Mouse (Mus musculus): ENCODE data around the gene Rhox3g. TPM values are rescaled to one million over a fixed set of nuclear protein-coding genes. Genes with fewer than 3 reads are reported as not detected.
"Not testable (repeated sequence)": the region's sequence is repeated elsewhere in the genome, so short reads cannot be mapped to it uniquely, and the experiment has no call there.

Gene Rhox3g
- not detected in 2 replicates for polyA plus RNA-seq (2016; fragmentation: Nextera tagmentation; extraction: Ambion mirVana)

DNA sequence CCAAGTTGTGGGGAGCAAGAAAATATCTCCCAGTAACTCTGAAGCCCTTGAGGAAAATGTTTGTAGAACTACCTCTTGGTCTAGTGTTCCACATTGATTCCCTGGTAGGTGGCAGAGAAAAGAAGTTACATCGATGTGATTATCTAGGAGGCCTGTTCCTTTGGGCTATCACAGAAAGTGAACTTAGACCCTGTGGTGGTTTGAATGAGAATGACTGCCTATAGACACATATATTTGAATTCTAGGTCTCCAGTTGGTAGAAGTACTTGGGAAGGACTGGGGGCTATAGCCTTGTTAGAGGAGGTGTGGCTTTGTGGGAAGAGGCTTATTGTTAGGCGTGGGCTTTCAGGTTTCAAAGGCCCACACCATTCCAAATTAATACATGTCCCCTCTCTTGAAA, at the start of gene Rhox3g:
TSS of gene Rhox3g (minus strand) at position 101 of the 400 bp plus-strand sequence.
- not testable (repeated sequence) for H3K27me3 ChIP-seq (ENCODE audit: insufficient read depth, poor library complexity, severe bottlenecking); DNase-seq (ENCODE audit: low spot score); H3K4me3 ChIP-seq; H3K4me1 ChIP-seq; H3K27ac ChIP-seq; H3K36me3 ChIP-seq; H3K9me3 ChIP-seq
- 87% methylated on average over 2 of the region's 2 CpGs for WGBS

GRCm38 (mm10) chrX:37673177-37673576, 44.8 kb upstream of the Rhox3g start, which contains the start of gene Rhox2h:
Rhox2h (minus strand) TSS chrX:37673277.
- whole genome bisulfite sequencing, result 79% methylated on average over 8 of the region's 8 CpGs
- not testable (repeated sequence) for H3K4me1 ChIP-seq; H3K27ac ChIP-seq; H3K36me3 ChIP-seq; DNase-seq (ENCODE audit: low spot score); H3K9me3 ChIP-seq; H3K27me3 ChIP-seq (ENCODE audit: insufficient read depth, poor library complexity, severe bottlenecking); H3K4me3 ChIP-seq

- H3K4me1 ChIP-seq, result not testable (repeated sequence)
- WGBS, result 86% methylated on average over 1 of the region's 3 CpGs
These were observed 40.3 kb upstream of the Rhox3g start, which contains the start of gene Rhox3h for GRCm38 (mm10) chrX:37668664-37669063. Rhox3h (minus strand) TSS chrX:37668764.

GRCm38 (mm10) chrX:37651227-37651626, 22.8 kb upstream of the Rhox3g start, which contains the start of gene Rhox4g:
Rhox4g (minus strand) TSS chrX:37651327.
- WGBS, result 82% methylated on average over 17 of the region's 20 CpGs
- not testable (repeated sequence) for H3K36me3 ChIP-seq; H3K9me3 ChIP-seq; DNase-seq (ENCODE audit: low spot score); H3K27ac ChIP-seq; H3K4me1 ChIP-seq; H3K4me3 ChIP-seq; H3K27me3 ChIP-seq (ENCODE audit: insufficient read depth, poor library complexity, severe bottlenecking)

More at GRCm38 (mm10) chrX:37668664-37669063, 40.3 kb upstream of the Rhox3g start, which contains the start of gene Rhox3h:
- H3K36me3 ChIP-seq; H3K27me3 ChIP-seq (ENCODE audit: insufficient read depth, poor library complexity, severe bottlenecking); DNase-seq (ENCODE audit: low spot score); H3K9me3 ChIP-seq; H3K27ac ChIP-seq; H3K4me3 ChIP-seq: not testable (repeated sequence)

DNA sequence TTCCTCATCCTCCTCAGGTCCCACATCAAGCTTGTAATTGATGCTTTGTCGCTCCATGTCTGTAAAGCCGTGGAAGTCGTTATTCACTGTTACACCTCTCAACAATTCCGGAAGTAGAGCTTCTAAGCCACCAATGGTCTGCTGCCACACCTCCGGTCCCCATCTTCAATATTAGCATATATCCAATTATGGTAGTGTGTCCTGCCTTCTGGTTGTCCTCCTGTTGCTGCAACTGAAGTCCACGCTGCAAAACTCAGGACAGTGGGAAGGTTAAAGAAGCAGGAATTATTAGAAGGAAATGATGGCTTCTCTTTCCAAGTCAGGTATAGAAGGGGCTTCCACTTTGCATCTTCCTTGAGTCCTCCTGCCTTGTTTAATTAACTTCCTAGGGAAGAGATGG, 15.0 kb upstream of the Rhox3g start, which contains the start of gene Rhox2g:
TSS of gene Rhox2g (minus strand) at position 101 of the 400 bp plus-strand sequence.
- H3K27me3 ChIP-seq (ENCODE audit: insufficient read depth, poor library complexity, severe bottlenecking); H3K9me3 ChIP-seq; H3K4me3 ChIP-seq; H3K4me1 ChIP-seq; H3K36me3 ChIP-seq; DNase-seq (ENCODE audit: low spot score); H3K27ac ChIP-seq: not testable (repeated sequence)
- 92% methylated on average over 6 of the region's 6 CpGs for WGBS

DNA sequence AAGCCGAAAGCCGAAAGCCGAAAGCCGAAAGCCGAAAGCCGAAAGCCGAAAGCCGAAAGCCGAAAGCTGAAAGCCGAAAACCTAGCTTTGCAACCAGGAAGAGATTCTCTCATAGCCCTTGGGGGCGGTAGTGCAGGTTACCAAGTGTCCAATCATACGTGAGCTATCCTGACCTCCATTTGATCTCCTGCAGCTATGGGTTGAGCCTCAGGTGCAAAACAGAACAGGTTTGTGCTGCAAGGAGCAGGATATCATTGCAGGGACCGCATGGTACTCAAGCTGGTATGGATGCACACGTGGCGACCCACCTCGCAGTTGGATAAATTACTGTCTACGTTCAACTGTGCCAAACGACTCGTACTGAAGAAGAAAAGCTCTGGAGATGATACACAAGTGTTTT, 20.8 kb downstream of the Rhox3g start, which contains the start of gene Rhox4f:
TSS of gene Rhox4f (minus strand) at position 101 of the 400 bp plus-strand sequence.
- WGBS, result 94% methylated on average over 16 of the region's 19 CpGs
- H3K4me3 ChIP-seq; H3K27me3 ChIP-seq (ENCODE audit: insufficient read depth, poor library complexity, severe bottlenecking); DNase-seq (ENCODE audit: low spot score); H3K4me1 ChIP-seq; H3K36me3 ChIP-seq; H3K27ac ChIP-seq; H3K9me3 ChIP-seq: not testable (repeated sequence)

GRCm38 (mm10) chrX:37580692-37581091, 47.7 kb downstream of the Rhox3g start, which contains the start of gene Rhox3f:
Rhox3f (plus strand) TSS chrX:37580992.
- DNase-seq (ENCODE audit: low spot score); H3K9me3 ChIP-seq; H3K4me3 ChIP-seq; H3K27ac ChIP-seq; H3K36me3 ChIP-seq; H3K4me1 ChIP-seq; H3K27me3 ChIP-seq (ENCODE audit: insufficient read depth, poor library complexity, severe bottlenecking): not testable (repeated sequence)

Other genes starting within 250 kb of the Rhox3g start
- not detected in 2 replicates for gene Rhox3a2, start 248.6 kb downstream of the Rhox3g start, polyA plus RNA-seq (2016; fragmentation: Nextera tagmentation; extraction: Ambion mirVana)
- gene Rhox4a2, start 237.8 kb downstream of the Rhox3g start, polyA plus RNA-seq (2016; fragmentation: Nextera tagmentation; extraction: Ambion mirVana), result 0.75 TPM in 1 of 2 replicates, not detected in the other
- not detected in 2 replicates for gene Rhox2b, start 216.5 kb downstream of the Rhox3g start, polyA plus RNA-seq (2016; fragmentation: Nextera tagmentation; extraction: Ambion mirVana)
- 0.42 and 0.63 TPM in 2 replicates for gene Rhox4b, start 196.1 kb downstream of the Rhox3g start, polyA plus RNA-seq (2016; fragmentation: Nextera tagmentation; extraction: Ambion mirVana)
- gene Rhox2c, start 174.9 kb downstream of the Rhox3g start, polyA plus RNA-seq (2016; fragmentation: Nextera tagmentation; extraction: Ambion mirVana), result not detected in 2 replicates
- gene Rhox3c, start 170.0 kb downstream of the Rhox3g start, polyA plus RNA-seq (2016; fragmentation: Nextera tagmentation; extraction: Ambion mirVana), result not detected in 2 replicates
- not detected in 2 replicates for gene Rhox4c, start 148.3 kb downstream of the Rhox3g start, polyA plus RNA-seq (2016; fragmentation: Nextera tagmentation; extraction: Ambion mirVana)
- not detected in 2 replicates for gene Rhox2d, start 135.2 kb downstream of the Rhox3g start, polyA plus RNA-seq (2016; fragmentation: Nextera tagmentation; extraction: Ambion mirVana)
- gene Rhox4d, start 114.3 kb downstream of the Rhox3g start, polyA plus RNA-seq (2016; fragmentation: Nextera tagmentation; extraction: Ambion mirVana), result 0.10 TPM in 1 of 2 replicates, not detected in the other
- not detected in 2 replicates for gene Rhox2e, start 98.2 kb downstream of the Rhox3g start, polyA plus RNA-seq (2016; fragmentation: Nextera tagmentation; extraction: Ambion mirVana)
- gene Rhox3e, start 86.6 kb downstream of the Rhox3g start, polyA plus RNA-seq (2016; fragmentation: Nextera tagmentation; extraction: Ambion mirVana), result not detected in 2 replicates
- gene Rhox4e, start 71.2 kb downstream of the Rhox3g start, polyA plus RNA-seq (2016; fragmentation: Nextera tagmentation; extraction: Ambion mirVana), result 0.60 TPM in 1 of 2 replicates, not detected in the other
- gene Rhox2f, start 57.2 kb downstream of the Rhox3g start, polyA plus RNA-seq (2016; fragmentation: Nextera tagmentation; extraction: Ambion mirVana), result not detected in 2 replicates
- not detected in 2 replicates for gene Rhox3f, start 47.6 kb downstream of the Rhox3g start, polyA plus RNA-seq (2016; fragmentation: Nextera tagmentation; extraction: Ambion mirVana)
- not detected in 2 replicates for gene Rhox4f, start 20.9 kb downstream of the Rhox3g start, polyA plus RNA-seq (2016; fragmentation: Nextera tagmentation; extraction: Ambion mirVana)
- not detected in 2 replicates for gene Rhox2g, start 14.9 kb upstream of the Rhox3g start, polyA plus RNA-seq (2016; fragmentation: Nextera tagmentation; extraction: Ambion mirVana)
- not detected in 2 replicates for gene Rhox4g, start 22.7 kb upstream of the Rhox3g start, polyA plus RNA-seq (2016; fragmentation: Nextera tagmentation; extraction: Ambion mirVana)
- gene Rhox3h, start 40.2 kb upstream of the Rhox3g start, polyA plus RNA-seq (2016; fragmentation: Nextera tagmentation; extraction: Ambion mirVana), result not detected in 2 replicates
- not detected in 2 replicates for gene Rhox2h, start 44.7 kb upstream of the Rhox3g start, polyA plus RNA-seq (2016; fragmentation: Nextera tagmentation; extraction: Ambion mirVana)
- 14.2 and 15.1 TPM in 2 replicates for gene Rhox5, start 176.2 kb upstream of the Rhox3g start, polyA plus RNA-seq (2016; fragmentation: Nextera tagmentation; extraction: Ambion mirVana)
- not detected in 2 replicates for gene Rhox6, start 198.3 kb upstream of the Rhox3g start, polyA plus RNA-seq (2016; fragmentation: Nextera tagmentation; extraction: Ambion mirVana)
- gene Rhox7a, start 203.1 kb upstream of the Rhox3g start, polyA plus RNA-seq (2016; fragmentation: Nextera tagmentation; extraction: Ambion mirVana), result not detected in 2 replicates